Mouse (Mus musculus): ENCODE measurements around the gene S100a5. TPM values are rescaled to one million over a fixed set of nuclear protein-coding genes. Genes with fewer than 3 reads are reported as not detected.

The S100a5 gene
- polyA plus RNA-seq, 1 experiment from 2014 or later = not detected

DNA sequence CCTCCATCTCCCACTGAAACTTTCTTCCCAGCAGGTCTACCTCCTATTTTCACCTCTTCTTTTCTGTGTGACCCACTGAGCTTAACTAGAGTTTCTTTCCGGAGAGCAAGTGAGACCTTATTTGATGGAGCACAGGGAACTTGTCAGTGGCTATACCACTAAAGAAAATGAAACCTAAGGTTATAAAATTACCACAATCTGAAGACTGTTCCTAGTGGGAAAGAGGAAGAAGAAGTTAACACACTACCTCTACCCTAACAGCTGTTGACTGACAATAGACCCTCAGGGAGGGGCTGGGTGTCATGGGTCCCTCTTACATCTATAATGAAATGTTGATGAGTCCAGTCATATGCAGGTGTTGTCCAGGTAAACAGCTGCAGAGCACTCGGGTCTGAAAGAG, 23.7 kb downstream of the S100a5 start:
- Histone ChIP-seq H3K4me2 (no peak overlapping the region), H3K9me3 (no peaks in the 10 kb centered on the region), H3K4me1 (replicated peaks) (no peaks in the 10 kb centered on the region), H3K27ac (replicated peaks) (no peak overlapping the region), H3K4me3 (no peak overlapping the region), H3K27me3 (no peaks in the 10 kb centered on the region), H3K36me3 (no peaks in the 10 kb centered on the region), H3K9ac (no peak overlapping the region)
- ATAC-seq (ENCODE audit: low read depth) = no peak
- 83% methylated on average over 2 of the region's 2 CpGs for WGBS

DNA sequence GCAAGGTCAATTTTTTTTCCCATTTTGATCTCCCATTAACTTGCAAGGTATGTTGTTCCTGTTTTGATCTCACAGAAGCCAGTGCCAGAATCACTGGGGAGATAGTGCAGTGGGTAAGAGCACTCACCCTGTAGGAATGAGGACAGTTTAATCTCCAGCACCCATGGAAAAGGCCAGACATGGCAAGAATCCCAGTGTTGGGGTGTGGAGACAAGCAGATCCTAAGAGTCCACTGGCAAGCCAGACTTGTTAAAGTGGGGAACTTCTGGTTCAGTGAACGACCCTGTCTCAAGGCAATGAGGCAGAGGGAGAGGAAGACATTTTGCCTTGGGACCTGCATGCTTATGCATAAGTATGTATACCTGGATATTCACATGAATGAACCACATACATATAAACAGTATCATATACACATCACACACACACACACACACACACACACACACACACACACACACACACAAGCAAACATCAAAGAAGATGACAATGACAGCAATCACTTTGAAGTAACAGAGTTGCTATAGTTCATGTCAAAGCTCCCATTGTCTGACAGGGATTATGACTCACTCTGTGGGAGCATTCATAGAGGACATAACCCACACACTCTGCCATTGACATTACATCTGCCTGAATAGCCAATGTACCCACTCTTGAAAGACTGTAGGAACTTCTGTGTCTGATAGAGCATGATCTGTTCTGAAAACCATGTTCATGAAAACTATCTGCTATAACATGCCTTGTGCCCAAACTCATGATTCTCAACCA, 30.4 kb downstream of the S100a5 start:
- Histone ChIP-seq H3K4me1 (replicated peaks) (no peaks in the 10 kb centered on the region), H3K4me3 (no peak overlapping the region), H3K9me3 (no peaks in the 10 kb centered on the region), H3K36me3 (no peaks in the 10 kb centered on the region), H3K27me3 (no peaks in the 10 kb centered on the region), H3K4me2 (no peak overlapping the region), H3K9ac (no peak overlapping the region), H3K27ac (replicated peaks) (no peak overlapping the region)
- no peak for ATAC-seq (ENCODE audit: low read depth)
- WGBS = 71% methylated on average over 1 of the region's 1 CpGs

DNA sequence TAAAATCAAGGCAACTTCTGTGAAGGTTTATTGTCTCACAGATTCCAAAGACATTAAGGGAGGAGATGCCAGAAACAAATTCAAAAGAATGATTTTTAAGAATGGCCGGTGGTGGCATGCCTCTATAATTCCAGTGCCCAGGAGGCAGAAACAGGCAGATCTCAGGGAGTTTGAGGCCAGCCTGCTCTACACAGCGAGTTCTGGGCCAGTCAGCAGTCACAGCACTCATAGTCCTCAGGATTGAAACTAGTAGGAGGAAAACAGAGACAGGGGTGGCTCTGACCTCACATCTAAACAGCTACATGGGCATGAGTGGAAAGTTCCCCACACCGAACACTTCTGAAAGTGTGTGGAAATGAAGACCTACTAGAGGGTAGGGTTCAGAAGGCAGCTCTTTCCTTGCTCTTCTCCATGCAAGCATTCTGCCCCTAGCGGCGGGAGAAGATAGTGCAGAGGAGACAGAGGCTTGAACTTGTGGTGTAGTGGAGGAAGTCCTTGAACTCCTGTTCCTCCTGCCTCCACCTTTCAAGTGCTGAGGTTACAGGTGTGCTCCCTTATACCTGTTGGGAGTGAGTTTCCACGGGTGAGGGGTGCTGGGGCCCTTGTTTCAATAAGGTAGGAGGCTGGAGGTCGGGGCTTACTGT, 31.3 kb downstream of the S100a5 start:
- no peak overlapping the region for H3K4me3 ChIP-seq
- no peaks in the 10 kb centered on the region for H3K27me3 ChIP-seq
- WGBS = 54% methylated on average over 7 of the region's 7 CpGs
- H3K9ac ChIP-seq = no peak overlapping the region
- H3K36me3 ChIP-seq = no peaks in the 10 kb centered on the region
- no peak overlapping the region for H3K4me2 ChIP-seq
- H3K27ac ChIP-seq (replicated peaks) = no peak overlapping the region
- ATAC-seq (ENCODE audit: low read depth) = no peak
- H3K4me1 ChIP-seq (replicated peaks) = no peaks in the 10 kb centered on the region
- no peaks in the 10 kb centered on the region for H3K9me3 ChIP-seq

DNA sequence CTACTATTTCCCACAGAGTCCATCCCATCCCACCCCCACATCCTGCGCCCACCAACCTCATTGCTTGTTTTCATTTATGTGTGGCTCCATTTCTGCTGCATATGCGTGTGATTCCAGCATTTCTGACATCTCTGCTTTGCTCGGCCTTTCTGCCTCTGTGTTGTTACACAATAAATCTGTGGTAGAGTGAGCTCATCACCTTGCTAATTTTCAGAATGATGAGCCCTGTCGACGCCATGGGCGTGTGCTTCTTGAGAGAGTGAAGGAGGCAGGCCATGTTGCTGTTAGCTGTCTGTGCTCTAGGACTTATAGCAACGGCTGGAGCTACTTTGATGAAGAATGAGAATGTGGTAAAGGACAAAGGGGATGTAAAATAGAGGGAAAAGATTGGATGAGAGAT, 32.7 kb downstream of the S100a5 start:
- Histone ChIP-seq H3K36me3 (no peaks in the 10 kb centered on the region), H3K27ac (replicated peaks) (no peak overlapping the region), H3K9ac (no peak overlapping the region), H3K4me3 (no peak overlapping the region), H3K9me3 (no peaks in the 10 kb centered on the region), H3K4me1 (replicated peaks) (no peaks in the 10 kb centered on the region), H3K27me3 (no peaks in the 10 kb centered on the region), H3K4me2 (no peak overlapping the region)
- no peak for ATAC-seq (ENCODE audit: low read depth)
- 87% methylated on average over 7 of the region's 7 CpGs for WGBS

DNA sequence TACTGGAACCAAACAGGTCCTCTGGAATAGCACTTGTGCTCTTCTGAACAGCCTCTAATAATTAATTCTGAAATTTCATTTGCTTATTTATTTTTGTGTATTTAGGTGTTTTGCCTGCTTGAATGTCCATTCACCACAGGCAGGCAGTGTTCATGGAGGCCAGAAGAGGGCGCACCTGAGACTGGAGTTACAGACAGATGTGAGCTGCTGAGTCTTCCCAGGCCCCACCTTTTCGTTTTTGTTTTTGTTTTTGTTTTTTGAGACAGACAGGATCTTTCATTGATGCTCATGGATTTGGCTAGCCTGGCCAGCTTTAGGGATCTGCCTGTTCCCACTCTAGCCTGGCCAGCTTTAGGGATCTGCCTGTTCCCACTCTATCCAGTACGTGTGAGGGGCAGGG, 35.9 kb downstream of the S100a5 start:
- Histone ChIP-seq H3K36me3 (no peaks in the 10 kb centered on the region), H3K27ac (replicated peaks) (no peak overlapping the region), H3K4me2 (no peak overlapping the region), H3K4me3 (no peak overlapping the region), H3K9me3 (no peaks in the 10 kb centered on the region), H3K9ac (no peak overlapping the region), H3K27me3 (no peaks in the 10 kb centered on the region), H3K4me1 (replicated peaks) (no peaks in the 10 kb centered on the region)
- ATAC-seq (ENCODE audit: low read depth) = no peak
- WGBS = 54% methylated on average over 3 of the region's 3 CpGs

DNA sequence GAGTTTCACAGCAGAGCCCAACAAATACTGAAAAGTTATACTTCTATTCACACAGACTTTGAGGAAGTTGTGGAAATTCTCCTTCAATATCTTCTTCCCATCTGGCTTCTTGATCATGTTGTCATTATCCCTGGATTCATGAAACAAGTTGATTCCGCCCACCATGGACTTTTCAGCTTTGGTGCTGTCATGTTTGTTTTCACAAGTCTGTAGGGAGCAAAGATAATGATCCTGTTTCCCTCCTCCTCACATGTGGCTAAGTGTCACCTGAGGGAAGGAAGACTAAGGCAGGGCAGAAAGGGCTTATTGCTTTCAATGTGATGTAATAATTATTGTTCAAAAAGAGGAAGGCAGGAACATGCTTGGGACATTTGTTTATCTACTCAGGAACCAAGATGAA, 39.0 kb downstream of the S100a5 start:
- Histone ChIP-seq H3K4me1 (replicated peaks) (no peaks in the 10 kb centered on the region), H3K9me3 (no peaks in the 10 kb centered on the region), H3K9ac (no peak overlapping the region), H3K27ac (replicated peaks) (no peak overlapping the region), H3K36me3 (no peaks in the 10 kb centered on the region), H3K4me2 (no peak overlapping the region), H3K4me3 (no peak overlapping the region), H3K27me3 (no peaks in the 10 kb centered on the region)
- 82% methylated on average over 1 of the region's 1 CpGs for WGBS
- ATAC-seq (ENCODE audit: low read depth) = no peak

DNA sequence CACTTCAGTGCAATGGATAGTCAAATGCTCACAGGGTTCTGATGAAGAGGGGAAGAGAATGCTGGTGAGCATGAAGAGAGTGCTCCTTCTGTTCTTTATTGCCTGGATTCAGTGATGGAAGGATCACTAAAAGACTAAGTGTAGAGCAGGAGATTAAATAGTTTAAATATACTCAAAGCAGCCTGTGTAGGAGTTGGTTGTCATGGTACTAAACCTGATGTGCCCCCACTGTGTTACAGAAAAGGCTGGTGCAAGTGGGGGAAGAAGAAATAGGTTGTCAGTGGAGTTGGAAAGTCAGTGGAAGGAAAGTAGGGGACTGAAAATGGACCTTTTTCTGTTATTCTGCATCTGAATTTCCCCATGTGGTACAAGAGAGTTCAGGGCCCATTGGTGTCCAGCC, 40.7 kb downstream of the S100a5 start:
- Histone ChIP-seq H3K4me2 (no peak overlapping the region), H3K9me3 (no peaks in the 10 kb centered on the region), H3K27me3 (no peaks in the 10 kb centered on the region), H3K9ac (no peak overlapping the region), H3K27ac (replicated peaks) (no peak overlapping the region), H3K4me1 (replicated peaks) (no peaks in the 10 kb centered on the region), H3K36me3 (no peaks in the 10 kb centered on the region), H3K4me3 (no peak overlapping the region)
- no peak for ATAC-seq (ENCODE audit: low read depth)

DNA sequence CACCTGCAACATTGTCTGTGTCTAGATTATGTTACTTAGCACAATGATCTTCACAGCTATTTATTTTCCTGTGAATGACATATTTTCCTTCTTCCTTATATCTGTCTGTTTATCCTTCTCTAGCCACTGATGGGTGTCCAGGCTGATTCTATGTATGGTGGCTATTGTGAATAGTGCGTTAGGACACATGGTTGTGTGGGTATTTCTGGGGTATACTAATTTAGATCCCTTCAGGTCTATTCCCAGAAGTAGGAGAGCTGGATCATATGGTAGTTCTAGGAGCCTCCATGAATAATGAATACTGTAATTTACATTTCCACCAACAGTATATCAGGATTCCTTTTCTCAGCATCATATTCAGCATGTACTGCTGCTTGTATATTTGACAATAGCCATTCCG, 41.5 kb downstream of the S100a5 start:
- no peaks in the 10 kb centered on the region for H3K27me3 ChIP-seq
- H3K4me3 ChIP-seq = no peak overlapping the region
- no peak overlapping the region for H3K9ac ChIP-seq
- WGBS = 85% methylated on average over 2 of the region's 2 CpGs
- no peak for ATAC-seq (ENCODE audit: low read depth)
- no peaks in the 10 kb centered on the region for H3K4me1 ChIP-seq (replicated peaks)
- no peak overlapping the region for H3K4me2 ChIP-seq
- H3K36me3 ChIP-seq = no peaks in the 10 kb centered on the region
- no peaks in the 10 kb centered on the region for H3K9me3 ChIP-seq
- no peak overlapping the region for H3K27ac ChIP-seq (replicated peaks)

DNA sequence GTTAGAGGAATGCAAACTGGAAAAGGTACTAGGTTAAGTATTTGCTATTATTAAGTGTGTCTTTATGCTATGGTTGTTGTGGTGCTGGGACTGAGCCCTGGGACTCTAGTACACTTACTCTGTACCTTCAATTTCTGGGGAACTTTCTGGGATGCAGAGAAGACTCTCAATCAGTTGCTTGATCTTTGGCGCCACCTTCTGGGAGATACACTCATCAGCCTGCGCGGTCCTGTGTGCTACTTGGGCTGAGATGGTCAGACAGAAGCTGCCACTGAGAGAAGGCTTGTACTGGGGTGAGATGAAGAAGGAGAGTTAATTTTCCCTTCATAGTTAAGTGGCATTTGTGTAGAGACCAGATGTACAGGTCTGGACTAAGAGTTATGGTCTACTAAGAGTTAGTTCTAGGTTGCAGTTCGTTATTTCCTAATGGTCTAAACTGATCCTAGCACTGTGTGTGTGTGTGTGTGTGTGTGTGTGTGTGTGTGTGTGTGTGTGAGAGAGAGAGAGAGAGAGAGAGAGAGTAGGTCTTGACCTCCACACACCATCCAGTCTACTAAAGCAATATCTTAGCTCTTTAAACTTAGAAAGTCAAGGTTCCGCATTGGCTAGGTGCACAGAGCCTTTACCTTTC, 44.7 kb downstream of the S100a5 start:
- Histone ChIP-seq H3K9me3 (no peaks in the 10 kb centered on the region), H3K36me3 (no peaks in the 10 kb centered on the region), H3K4me2 (no peak overlapping the region), H3K4me3 (no peak overlapping the region), H3K9ac (no peak overlapping the region), H3K4me1 (replicated peaks) (no peaks in the 10 kb centered on the region), H3K27ac (replicated peaks) (no peak overlapping the region), H3K27me3 (no peaks in the 10 kb centered on the region)
- 38% methylated on average over 5 of the region's 5 CpGs for WGBS
- ATAC-seq (ENCODE audit: low read depth) = peak; percentile 82

DNA sequence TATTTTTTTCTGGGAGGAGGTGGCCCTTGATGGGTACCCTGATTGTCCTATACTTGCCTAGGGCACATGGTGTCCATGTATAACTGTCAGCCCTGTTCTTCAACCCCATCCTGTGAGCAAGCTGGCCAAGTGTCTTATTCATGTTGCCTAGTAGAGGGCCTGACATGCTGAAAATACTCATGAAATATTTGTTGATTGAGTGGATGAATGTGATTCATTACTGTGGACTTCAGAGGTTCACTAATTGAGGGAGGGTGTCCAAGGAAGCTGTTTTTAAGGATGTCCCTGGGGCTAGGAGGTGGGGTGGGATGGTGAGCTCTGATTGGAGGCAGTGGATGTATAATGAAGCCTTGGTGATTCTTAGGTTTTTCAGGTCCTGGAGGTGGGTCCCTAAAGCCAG, 45.4 kb downstream of the S100a5 start, which contains the start of gene S100a7a:
TSS of gene S100a7a (plus strand) at position 301 of the 400 bp plus-strand sequence.
- ATAC-seq (ENCODE audit: low read depth) = no peak
- H3K9ac ChIP-seq = no peak within 1 kb of the TSS
- no peaks in the 10 kb centered on the region for H3K9me3 ChIP-seq
- no peaks in the 10 kb centered on the region for H3K27me3 ChIP-seq
- H3K4me1 ChIP-seq (replicated peaks) = no peaks in the 10 kb centered on the region
- H3K36me3 ChIP-seq = no peaks in the 10 kb centered on the region
- H3K4me2 ChIP-seq = no peak within 1 kb of the TSS
- no peak within 1 kb of the TSS for H3K4me3 ChIP-seq
- H3K27ac ChIP-seq (replicated peaks) = no peak within 1 kb of the TSS

DNA sequence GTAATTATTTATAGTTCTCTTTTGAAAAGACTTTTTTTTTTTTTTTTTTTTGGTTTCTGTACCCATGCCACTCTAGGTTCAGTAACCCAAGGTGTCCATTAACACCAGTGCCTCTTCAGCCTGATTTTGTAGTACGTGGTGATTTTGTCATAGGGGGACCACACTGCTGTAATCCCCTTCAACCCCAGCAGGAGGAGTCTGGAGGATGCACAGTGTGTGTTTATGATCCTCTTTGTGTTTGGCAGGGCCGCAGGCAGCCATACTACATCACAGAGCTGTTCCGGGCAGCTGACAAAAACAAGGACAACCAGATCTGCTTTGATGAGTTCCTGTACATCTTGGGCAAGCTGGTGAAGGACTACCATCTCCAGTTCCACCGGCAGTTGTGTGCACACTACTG, 49.1 kb downstream of the S100a5 start:
- H3K27me3 ChIP-seq = no peaks in the 10 kb centered on the region
- H3K4me1 ChIP-seq (replicated peaks) = no peaks in the 10 kb centered on the region
- no peak for ATAC-seq (ENCODE audit: low read depth)
- no peak overlapping the region for H3K4me2 ChIP-seq
- no peaks in the 10 kb centered on the region for H3K36me3 ChIP-seq
- WGBS = 74% methylated on average over 4 of the region's 4 CpGs
- no peak overlapping the region for H3K4me3 ChIP-seq
- H3K27ac ChIP-seq (replicated peaks) = no peak overlapping the region
- no peaks in the 10 kb centered on the region for H3K9me3 ChIP-seq
- no peak overlapping the region for H3K9ac ChIP-seq

DNA sequence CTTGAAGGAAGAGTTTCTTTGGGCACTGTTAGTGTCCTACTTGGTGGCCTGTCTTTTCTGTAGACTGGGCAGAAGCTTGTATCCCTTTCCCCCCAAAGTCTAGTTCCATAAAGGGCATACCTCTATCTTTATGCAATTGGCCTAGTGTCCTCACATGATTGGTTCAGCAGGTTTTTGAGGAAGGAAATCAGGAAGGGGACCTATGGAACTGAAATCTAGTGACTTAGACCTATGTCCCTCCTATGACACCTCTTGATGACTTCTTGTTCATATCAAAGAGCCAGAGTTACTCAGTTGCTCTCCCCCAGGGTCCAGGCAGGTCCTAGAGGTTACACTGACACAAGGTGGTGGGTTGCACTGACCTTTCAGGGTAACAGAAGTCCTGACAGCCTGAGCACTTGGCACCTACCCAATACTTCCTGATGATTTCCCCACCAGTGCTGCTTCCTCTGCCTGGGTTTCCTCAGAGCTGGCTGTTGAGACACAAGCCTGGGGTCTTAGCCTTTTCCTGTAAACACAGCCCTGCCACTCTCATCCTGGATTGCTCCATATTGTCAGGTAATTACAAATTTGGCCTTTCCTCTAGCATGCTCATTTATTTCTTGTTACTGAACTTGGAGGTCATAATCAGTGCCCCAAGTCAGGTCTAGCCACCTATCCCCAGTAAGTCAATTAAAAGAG, 51.2 kb downstream of the S100a5 start:
- Histone ChIP-seq H3K27me3 (no peaks in the 10 kb centered on the region), H3K9ac (no peak overlapping the region), H3K4me1 (replicated peaks) (no peaks in the 10 kb centered on the region), H3K9me3 (no peaks in the 10 kb centered on the region), H3K36me3 (no peaks in the 10 kb centered on the region), H3K27ac (replicated peaks) (no peak overlapping the region), H3K4me3 (no peak overlapping the region), H3K4me2 (no peak overlapping the region)
- no peak for ATAC-seq (ENCODE audit: low read depth)
